Mouse (Mus musculus): ENCODE measurements around the gene Ccdc63.

GRCm38 (mm10) chr5:122115266-122115763 is 25.3 kb downstream of the Ccdc63 start:
- no peak for TF ChIP-seq CTCF (conservative IDR thresholded peaks at IDR 0.05; ENCODE audit: low read length)
- TF ChIP-seq NANOG (IDR thresholded peaks at IDR 0.05; ENCODE audit: borderline replicate concordance, low read length), result no peak
